ENCODE assay signal across 10 mouse cellular contexts in the genomic region with DNA sequence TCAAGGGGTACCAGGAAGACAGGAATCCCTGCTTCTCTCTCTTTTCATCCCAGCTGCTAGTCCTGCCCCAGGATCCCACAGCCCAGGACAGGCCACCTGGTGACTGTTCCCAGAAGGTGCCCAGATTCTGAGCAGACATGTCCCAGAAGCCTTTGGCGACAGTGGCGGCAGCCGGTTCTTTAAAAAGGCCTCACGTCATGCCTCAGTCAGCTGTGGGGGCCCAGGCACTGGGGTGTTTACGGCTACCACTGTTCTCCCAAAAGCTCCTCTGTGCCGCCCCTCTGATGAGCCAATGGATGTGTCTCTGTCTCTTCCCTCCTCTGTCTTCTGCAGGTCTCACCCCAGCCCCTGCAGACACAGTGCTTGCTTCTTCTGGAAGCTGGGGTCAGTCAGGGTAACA. TPM values are rescaled to one million over a fixed set of nuclear protein-coding genes. Genes with fewer than 3 reads are reported as not detected.
DNase-seq lines count a peak whose midpoint lies in the region; ATAC-seq and TF ChIP-seq lines count a peak whose summit lies in the region.
"Had no signal": no experiment of that assay in that cellular context is flagged by ENCODE, and none has a peak within 500 bp of the region (broad histone marks: within the 10 kb centered on the region; RNA-seq: fewer than 3 reads in every experiment).

No protein-coding gene starts in this region.

- no peak for TF ChIP-seq CTCF in heart, postnatal 0 days (IDR thresholded peaks at IDR 0.05; ENCODE audit: low read depth)
- no peak for TF ChIP-seq CTCF in lung, postnatal 0 days (IDR thresholded peaks at IDR 0.05)

- H3K4me3 ChIP-seq in embryonic facial prominence, embryonic 10.5 days = peak overlapping the region; percentile 40
- no peak overlapping the region for H3K4me3 ChIP-seq in heart, postnatal 0 days (ENCODE audit: low read depth, low read length)
- no peak overlapping the region for H3K4me3 ChIP-seq in lung, postnatal 0 days (ENCODE audit: low read depth, low read length)

- peak; percentile 51 for DNase-seq in gastrocnemius, postnatal 25 days
- no peak for DNase-seq in gastrocnemius, postnatal 10 days
- DNase-seq in embryonic facial prominence, embryonic 10.5 days (ENCODE audit: low spot score) = no peak
- DNase-seq in heart, postnatal 0 days (ENCODE audit: low spot score) = peak; percentile 63
- DNase-seq in lung, postnatal 0 days (ENCODE audit: low spot score) = peak; percentile 61
- DNase-seq in adrenal gland, adult 2 months = no peak
- DNase-seq in thymus, postnatal 14 days = no peak
- DNase-seq in thymus, postnatal 10 days (ENCODE audit: low spot score in 2 of 2) = no peak
- DNase-seq: adrenal gland, postnatal 25 days had no signal

- peaks cover 27% of the 10 kb centered on the region for H3K27me3 ChIP-seq in embryonic facial prominence, embryonic 10.5 days (replicated peaks; ENCODE audit: low read depth, poor library complexity, severe bottlenecking)
- H3K27me3 ChIP-seq in heart, postnatal 0 days (ENCODE audit: control insufficient read depth, insufficient read depth, low read length) = no peaks in the 10 kb centered on the region
- H3K27me3 ChIP-seq in lung, postnatal 0 days (replicated peaks; ENCODE audit: insufficient read depth, low read length) = no peaks in the 10 kb centered on the region

- TF ChIP-seq EP300 in heart, postnatal 0 days (IDR thresholded peaks at IDR 0.05; ENCODE audit: low read depth) = no peak
- no peak for TF ChIP-seq EP300 in lung, postnatal 0 days (IDR thresholded peaks at IDR 0.05)

- H3K36me3 ChIP-seq in embryonic facial prominence, embryonic 10.5 days (replicated peaks) = 0 out of 2 replicates have a peak, but pooled peaks cover 8% of the 10 kb centered on the region
- H3K36me3 ChIP-seq in heart, postnatal 0 days (replicated peaks; ENCODE audit: control insufficient read depth, insufficient read depth, low read length) = no peaks in the 10 kb centered on the region
- H3K36me3 ChIP-seq in lung, postnatal 0 days (ENCODE audit: insufficient read depth, low read length) = no peaks in the 10 kb centered on the region

- 34% methylated on average over 6 of the region's 6 CpGs for WGBS in embryonic facial prominence, embryonic 10.5 days
- WGBS in heart, postnatal 0 days = 31% methylated on average over 6 of the region's 6 CpGs
- 48% methylated on average over 6 of the region's 6 CpGs for WGBS in lung, postnatal 0 days

- no peaks in the 10 kb centered on the region for H3K9me3 ChIP-seq in embryonic facial prominence, embryonic 10.5 days
- no peaks in the 10 kb centered on the region for H3K9me3 ChIP-seq in heart, postnatal 0 days (replicated peaks; ENCODE audit: control insufficient read depth, low read length)
- no peaks in the 10 kb centered on the region for H3K9me3 ChIP-seq in lung, postnatal 0 days (ENCODE audit: low read length)

- no peak overlapping the region for H3K4me2 ChIP-seq in heart, postnatal 0 days (ENCODE audit: low read depth, low read length)
- no peak overlapping the region for H3K4me2 ChIP-seq in lung, postnatal 0 days (replicated peaks; ENCODE audit: low read depth, low read length)

- peaks cover 93% of the 10 kb centered on the region for H3K4me1 ChIP-seq in embryonic facial prominence, embryonic 10.5 days
- H3K4me1 ChIP-seq in heart, postnatal 0 days (ENCODE audit: control insufficient read depth, insufficient read depth) = peaks cover 60% of the 10 kb centered on the region
- peaks cover 45% of the 10 kb centered on the region for H3K4me1 ChIP-seq in lung, postnatal 0 days (ENCODE audit: insufficient read depth, low read depth, low read length)

- peak; percentile 20 for ATAC-seq in heart, postnatal 0 days (ENCODE audit: insufficient read depth, low read depth)
- ATAC-seq in lung, postnatal 0 days = no peak
- ATAC-seq: CD4-positive, CD25-positive, alpha-beta regulatory T cell, adult 4 months had no signal

- no peak overlapping the region for H3K9ac ChIP-seq in heart, postnatal 0 days (replicated peaks; ENCODE audit: low read depth, low read length)
- no peak overlapping the region for H3K9ac ChIP-seq in lung, postnatal 0 days (replicated peaks; ENCODE audit: low read depth)

- H3K27ac ChIP-seq in embryonic facial prominence, embryonic 10.5 days (replicated peaks) = peak overlapping the region; percentile 83
- peak overlapping the region; percentile 88 for H3K27ac ChIP-seq in heart, postnatal 0 days (ENCODE audit: low read depth)
- H3K27ac ChIP-seq in lung, postnatal 0 days (ENCODE audit: low read length) = peak overlapping the region; percentile 79

RNA-seq across cellular contexts. Expression of gene Atoh8, which starts 19.8 kb away (rescaled TPM):
- total RNA-seq in gastrocnemius, postnatal 25 days (2021) = 1 to 10 TPM; 4.5 to 7.8 TPM
- 1 to 10 TPM; 4.0 to 4.6 TPM for total RNA-seq in gastrocnemius, postnatal 10 days (2021)
- 17.7 and 21.4 TPM in 2 replicates for polyA plus RNA-seq in embryonic facial prominence, embryonic 10.5 days (2016; fragmentation: Nextera tagmentation; extraction: Ambion mirVana)
- 4.5 and 14.7 TPM in 2 replicates for total RNA-seq in heart, postnatal 0 days (2014; rRNA removed; ENCODE audit: low replicate concordance)
- 7.1 and 8.6 TPM in 2 replicates for polyA plus RNA-seq in heart, postnatal 0 days (2015; fragmentation: Nextera tagmentation; extraction: Ambion mirVana)
- 17.3 and 20.6 TPM in 2 replicates for polyA plus RNA-seq in lung, postnatal 0 days (2015; fragmentation: Nextera tagmentation; extraction: Ambion mirVana)
- 1 to 10 TPM; 2.3 to 3.1 TPM for total RNA-seq in adrenal gland, adult 2 months (2021)
- 5.5 and 8.3 TPM in 2 replicates for polyA plus RNA-seq in adrenal gland, adult 2 months (2012; rRNA removed)
- polyA plus RNA-seq: CD4-positive, CD25-positive, alpha-beta regulatory T cell, adult 4 months had no signal

Comparison
In these comparisons a context has a peak if more than half of its experiments do, and no peak if none do; other contexts are left out.
1. DNase-seq: peak in gastrocnemius, postnatal 25 days (single experiment), heart, postnatal 0 days (single experiment) and lung, postnatal 0 days (single experiment); none in gastrocnemius, postnatal 10 days (single experiment), embryonic facial prominence, embryonic 10.5 days (single experiment), adrenal gland, adult 2 months (single experiment), thymus, postnatal 14 days (single experiment) and thymus, postnatal 10 days (0 of 2).
2. Peak in every context shown above with its lines, with median percentiles within 50 percentile points of each other: H3K27ac ChIP-seq.